Mouse (Mus musculus): ENCODE results near the gene Rad21l. TPM values are rescaled to one million over a fixed set of nuclear protein-coding genes. Genes with fewer than 3 reads are reported as not detected.
"Not testable (repeated sequence)": the region's sequence is repeated elsewhere in the genome, so short reads cannot be mapped to it uniquely, and the experiment has no call there.

Gene Rad21l
- polyA plus RNA-seq, 1 experiment, result not detected

GRCm38 (mm10) chr2:151631406-151632158 is 36.8 kb downstream of the Rad21l start:
- Histone ChIP-seq H3K4me1 (ENCODE audit: control insufficient read depth, insufficient read depth, low read length) (no peaks in the 10 kb centered on the region), H3K4me3 (replicated peaks; ENCODE audit: extremely low read depth, low read depth, low read length) (peak overlapping the region; percentile 44)
- 9% methylated on average over 22 of the region's 22 CpGs for WGBS
- TF ChIP-seq CTCF (IDR thresholded peaks at IDR 0.05; ENCODE audit: insufficient read depth, low read length) (no peak), POLR2A (IDR thresholded peaks at IDR 0.05; ENCODE audit: borderline replicate concordance, extremely low read depth, low read depth, low read length) (no peak)
- DNase-seq, result no peak

DNA sequence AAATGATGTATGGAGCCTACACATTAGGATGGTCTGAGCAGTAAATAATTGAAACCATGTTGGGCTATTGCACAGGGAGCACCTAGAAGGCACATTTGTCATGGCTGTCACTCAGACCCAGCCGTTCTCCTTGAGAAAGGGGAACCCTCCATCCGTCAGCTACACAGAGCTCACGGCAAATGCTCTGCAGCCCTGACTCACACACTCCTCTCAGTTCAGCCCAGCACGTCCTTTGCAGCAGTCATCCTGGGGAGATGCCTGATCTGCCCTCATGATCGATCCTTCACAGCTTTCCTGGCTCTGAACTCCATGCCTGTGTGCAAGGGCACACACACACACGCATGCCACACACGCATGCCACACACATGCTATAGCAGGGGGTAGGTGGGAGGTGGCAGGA is 39.0 kb downstream of the Rad21l start:
- no peak for DNase-seq
- no peaks in the 10 kb centered on the region for H3K4me1 ChIP-seq (ENCODE audit: control insufficient read depth, insufficient read depth, low read length)
- TF ChIP-seq CTCF (IDR thresholded peaks at IDR 0.05; ENCODE audit: insufficient read depth, low read length), result no peak
- no peak for TF ChIP-seq POLR2A (IDR thresholded peaks at IDR 0.05; ENCODE audit: borderline replicate concordance, extremely low read depth, low read depth, low read length)
- WGBS, result 64% methylated on average over 7 of the region's 7 CpGs
- no peak overlapping the region for H3K4me3 ChIP-seq (replicated peaks; ENCODE audit: extremely low read depth, low read depth, low read length)

DNA sequence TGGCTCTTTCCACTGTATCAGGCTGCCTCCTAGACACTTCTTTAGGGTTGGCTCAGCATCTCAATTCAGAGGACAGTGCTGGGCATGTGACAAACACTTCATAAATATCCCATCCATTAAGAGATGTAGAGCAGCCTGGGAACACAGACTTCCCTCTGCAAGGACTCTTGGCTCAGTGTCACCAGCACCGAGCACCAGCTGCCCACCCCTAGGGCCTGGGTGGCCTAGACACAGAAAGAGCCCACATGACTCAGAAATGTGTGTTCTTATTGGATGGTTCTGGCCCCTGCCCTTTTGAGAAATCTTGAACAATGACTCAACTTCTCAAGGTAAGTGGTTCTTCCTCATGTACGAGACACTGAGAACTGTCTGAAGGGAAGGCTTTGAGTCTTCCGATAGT is 40.3 kb downstream of the Rad21l start:
- no peak overlapping the region for H3K4me3 ChIP-seq (replicated peaks; ENCODE audit: extremely low read depth, low read depth, low read length)
- WGBS, result 69% methylated on average over 3 of the region's 3 CpGs
- H3K4me1 ChIP-seq (ENCODE audit: control insufficient read depth, insufficient read depth, low read length), result no peaks in the 10 kb centered on the region
- no peak for DNase-seq
- TF ChIP-seq POLR2A (IDR thresholded peaks at IDR 0.05; ENCODE audit: borderline replicate concordance, extremely low read depth, low read depth, low read length), result no peak

DNA sequence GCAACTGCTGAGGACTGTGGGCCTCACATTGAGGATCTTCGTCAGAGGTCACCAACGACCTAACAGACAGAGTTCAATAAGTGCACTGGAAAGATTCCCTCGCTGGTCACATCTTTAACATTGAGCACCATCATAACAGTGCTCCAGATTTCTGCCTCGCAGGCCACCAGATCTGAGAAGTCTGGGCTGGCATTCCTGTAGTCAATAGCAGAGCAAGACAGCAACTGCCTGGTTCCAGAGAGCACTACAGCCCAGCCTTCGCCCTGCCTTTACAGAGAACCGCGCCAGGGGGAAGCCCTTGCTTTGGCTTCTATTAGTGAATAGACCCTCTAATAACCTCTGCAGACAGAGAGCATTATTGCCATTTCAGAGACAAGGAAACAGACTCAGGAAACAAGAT is 42.0 kb downstream of the Rad21l start:
- 85% methylated on average over 7 of the region's 7 CpGs for WGBS
- TF ChIP-seq POLR2A (IDR thresholded peaks at IDR 0.05; ENCODE audit: borderline replicate concordance, extremely low read depth, low read depth, low read length) (no peak), CTCF (IDR thresholded peaks at IDR 0.05; ENCODE audit: insufficient read depth, low read length) (no peak)
- DNase-seq, result no peak
- Histone ChIP-seq H3K4me3 (replicated peaks; ENCODE audit: extremely low read depth, low read depth, low read length) (no peak overlapping the region), H3K4me1 (ENCODE audit: control insufficient read depth, insufficient read depth, low read length) (no peaks in the 10 kb centered on the region)

DNA sequence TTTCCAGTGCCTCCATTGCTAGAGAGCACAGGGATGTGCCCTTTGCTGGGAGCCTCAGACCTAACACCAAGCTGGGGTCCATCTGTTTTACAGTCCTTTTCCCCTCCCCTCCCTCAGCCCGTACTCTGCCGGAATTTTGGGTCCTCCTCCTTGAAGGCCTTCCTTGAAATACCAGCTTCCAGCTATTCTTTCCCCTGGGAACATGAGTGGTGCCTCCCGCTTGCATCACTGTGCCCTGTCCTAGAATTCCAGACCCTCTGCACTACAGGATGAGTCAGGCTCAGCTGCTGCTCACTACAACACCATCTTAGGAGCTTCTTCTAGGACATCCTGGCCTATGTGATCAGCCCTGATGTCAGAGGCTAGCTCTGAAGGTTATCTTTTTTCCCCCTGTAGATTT is 44.6 kb downstream of the Rad21l start:
- no peak for DNase-seq
- TF ChIP-seq CTCF (IDR thresholded peaks at IDR 0.05; ENCODE audit: insufficient read depth, low read length) (no peak), POLR2A (IDR thresholded peaks at IDR 0.05; ENCODE audit: borderline replicate concordance, extremely low read depth, low read depth, low read length) (no peak)
- WGBS, result 67% methylated on average over 3 of the region's 3 CpGs
- H3K4me1 ChIP-seq (ENCODE audit: control insufficient read depth, insufficient read depth, low read length), result no peaks in the 10 kb centered on the region
- H3K4me3 ChIP-seq (replicated peaks; ENCODE audit: extremely low read depth, low read depth, low read length), result no peak overlapping the region

DNA sequence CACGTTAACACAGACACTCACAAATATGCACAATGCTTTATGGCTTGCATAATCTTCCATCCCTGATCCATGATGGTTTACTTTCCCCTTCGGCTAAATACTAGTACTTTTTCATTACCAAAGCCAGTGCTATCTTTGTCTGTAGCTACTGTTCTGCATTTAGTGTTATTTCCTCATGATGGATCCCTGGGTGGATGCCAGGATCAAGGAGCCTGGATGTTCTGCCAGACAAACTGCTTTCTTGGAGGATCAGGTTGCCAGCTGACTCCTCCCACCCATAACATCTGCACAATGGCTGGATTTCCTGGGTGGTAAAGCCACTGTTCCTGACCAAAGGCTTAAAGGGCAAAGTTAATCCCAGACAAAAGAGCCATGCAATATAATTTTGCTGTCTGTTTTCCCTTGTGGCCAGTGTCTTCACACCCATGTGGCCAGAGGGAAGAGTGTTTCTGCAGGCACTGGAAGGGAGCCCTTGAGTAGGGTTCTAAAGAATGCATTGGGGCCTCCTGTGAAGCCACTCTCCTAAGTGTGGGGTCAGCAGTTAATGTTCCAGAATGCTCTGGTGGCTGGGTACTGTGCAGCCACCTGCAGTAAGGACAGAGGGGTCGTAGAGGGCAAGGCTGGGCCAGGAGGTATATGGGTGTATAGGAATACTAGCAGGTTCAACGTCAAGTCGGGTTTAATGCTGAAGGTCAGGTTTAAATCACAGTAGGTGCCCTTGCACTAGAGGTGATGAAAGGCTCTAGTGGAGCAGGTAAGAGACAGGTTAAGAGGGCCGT is 51.6 kb downstream of the Rad21l start:
- no peak for DNase-seq
- WGBS, result 57% methylated on average over 6 of the region's 6 CpGs
- Histone ChIP-seq H3K4me1 (ENCODE audit: control insufficient read depth, insufficient read depth, low read length) (peaks cover 3% of the 10 kb centered on the region; the same call in 1 of the 2 replicates), H3K4me3 (replicated peaks; ENCODE audit: extremely low read depth, low read depth, low read length) (no peak overlapping the region)
- TF ChIP-seq POLR2A (IDR thresholded peaks at IDR 0.05; ENCODE audit: borderline replicate concordance, extremely low read depth, low read depth, low read length) (no peak), CTCF (IDR thresholded peaks at IDR 0.05; ENCODE audit: insufficient read depth, low read length) (no peak)

DNA sequence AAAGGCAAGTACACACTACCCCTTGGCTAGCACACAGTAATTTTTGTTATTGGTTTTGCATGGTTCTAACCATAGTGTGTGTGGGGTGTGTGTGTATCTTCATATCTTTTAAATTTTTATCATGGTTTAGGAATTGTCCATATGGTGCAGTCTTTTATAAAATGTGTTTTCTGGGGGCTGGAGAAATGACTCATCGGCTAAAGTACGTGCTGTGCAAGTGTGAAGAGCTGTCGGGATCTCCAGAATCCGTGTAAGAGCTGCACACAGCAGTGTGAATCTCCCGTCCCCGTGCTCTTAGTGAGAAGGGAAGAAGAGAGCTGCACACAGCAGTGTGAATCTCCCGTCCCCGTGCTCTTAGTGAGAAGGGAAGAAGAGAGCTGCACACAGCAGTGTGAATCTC is 52.6 kb downstream of the Rad21l start:
- not testable (repeated sequence) for DNase-seq; H3K4me1 ChIP-seq (ENCODE audit: control insufficient read depth, insufficient read depth, low read length); H3K4me3 ChIP-seq (replicated peaks; ENCODE audit: extremely low read depth, low read depth, low read length)
- WGBS, result 77% methylated on average over 6 of the region's 8 CpGs

DNA sequence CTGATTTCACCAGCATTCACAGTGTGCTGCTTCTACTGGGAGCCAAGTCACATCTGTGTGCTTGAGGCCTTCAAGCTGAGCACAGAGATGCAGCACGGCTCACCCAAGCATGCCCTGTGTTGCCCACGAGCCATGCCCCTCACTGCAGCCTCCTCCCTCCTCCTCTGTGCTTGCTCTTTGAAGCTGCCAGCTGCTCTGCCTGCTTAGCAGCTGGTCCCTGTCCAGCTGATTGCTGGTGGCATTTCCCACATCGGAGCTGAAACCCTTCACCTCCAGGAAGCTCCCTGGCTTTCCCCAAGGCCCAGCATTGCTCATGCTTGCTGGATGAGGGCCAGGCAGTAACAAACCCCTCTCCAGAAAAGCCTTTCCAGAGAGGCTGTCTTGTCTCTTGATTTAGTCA is 58.4 kb downstream of the Rad21l start:
- no peak for TF ChIP-seq POLR2A (IDR thresholded peaks at IDR 0.05; ENCODE audit: borderline replicate concordance, extremely low read depth, low read depth, low read length)
- no peak for TF ChIP-seq CTCF (IDR thresholded peaks at IDR 0.05; ENCODE audit: insufficient read depth, low read length)
- Histone ChIP-seq H3K4me1 (ENCODE audit: control insufficient read depth, insufficient read depth, low read length) (no peaks in the 10 kb centered on the region), H3K4me3 (replicated peaks; ENCODE audit: extremely low read depth, low read depth, low read length) (no peak overlapping the region)
- WGBS, result 30% methylated on average over 3 of the region's 3 CpGs
- no peak for DNase-seq

- Histone ChIP-seq H3K4me1 (ENCODE audit: control insufficient read depth, insufficient read depth, low read length) (no peaks in the 10 kb centered on the region), H3K4me3 (replicated peaks; ENCODE audit: extremely low read depth, low read depth, low read length) (no peak overlapping the region)
- TF ChIP-seq CTCF (IDR thresholded peaks at IDR 0.05; ENCODE audit: insufficient read depth, low read length), result no peak
- no peak for TF ChIP-seq POLR2A (IDR thresholded peaks at IDR 0.05; ENCODE audit: borderline replicate concordance, extremely low read depth, low read depth, low read length)
- no peak for DNase-seq
- 63% methylated on average over 1 of the region's 1 CpGs for WGBS
Observed at GRCm38 (mm10) chr2:151608435-151608834, 59.9 kb downstream of the Rad21l start.

DNA sequence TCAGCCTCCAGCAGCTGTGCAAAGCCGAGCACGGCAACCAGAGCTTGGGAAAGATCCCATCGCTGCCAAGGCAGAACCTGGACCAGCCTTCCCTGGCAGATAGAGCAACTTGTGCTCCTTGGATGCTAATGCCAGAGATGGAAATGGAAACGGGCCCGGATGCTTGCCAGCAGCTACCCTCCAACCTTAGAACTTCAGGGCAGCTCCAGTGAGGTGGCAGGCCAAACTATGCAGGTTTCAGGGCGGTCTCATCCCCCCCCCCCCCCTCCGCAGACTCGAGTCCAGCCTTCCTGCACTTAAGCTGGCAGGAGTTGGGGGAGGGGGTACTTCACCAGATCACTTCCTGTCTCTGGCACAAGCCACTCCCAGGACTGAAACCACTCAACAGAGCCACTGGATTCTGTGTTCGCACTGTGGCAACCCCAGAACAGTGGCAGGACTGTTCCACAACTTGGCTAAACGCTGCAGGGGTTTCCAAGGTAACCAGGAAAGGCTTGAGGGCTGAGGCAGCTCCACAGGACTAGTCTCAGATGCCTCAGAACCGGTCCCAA is 62.8 kb downstream of the Rad21l start:
- TF ChIP-seq POLR2A (IDR thresholded peaks at IDR 0.05; ENCODE audit: borderline replicate concordance, extremely low read depth, low read depth, low read length), result no peak
- TF ChIP-seq CTCF (IDR thresholded peaks at IDR 0.05; ENCODE audit: insufficient read depth, low read length), result no peak
- Histone ChIP-seq H3K4me1 (ENCODE audit: control insufficient read depth, insufficient read depth, low read length) (no peaks in the 10 kb centered on the region), H3K4me3 (replicated peaks; ENCODE audit: extremely low read depth, low read depth, low read length) (no peak overlapping the region)
- peak; percentile 24 for DNase-seq
- WGBS, result 24% methylated on average over 11 of the region's 11 CpGs

Data from lung, adult 2 months (tissue).